Mouse (Mus musculus) lung, postnatal 0 days (tissue): ENCODE measurements around the gene Tmem216.

Experiments
- CTCF ChIP-seq: IDR thresholded peaks from 2 replicates; pipeline ENCODE4 v1.5.1; 2016; ENCODE audit warnings: antibody characterized with exemption, mild to moderate bottlenecking
- EP300 ChIP-seq: IDR thresholded peaks from 2 replicates; pipeline ENCODE4 v1.6.1; 2016; ENCODE audit warnings: antibody characterized with exemption, mild to moderate bottlenecking, control low read depth

DNA sequence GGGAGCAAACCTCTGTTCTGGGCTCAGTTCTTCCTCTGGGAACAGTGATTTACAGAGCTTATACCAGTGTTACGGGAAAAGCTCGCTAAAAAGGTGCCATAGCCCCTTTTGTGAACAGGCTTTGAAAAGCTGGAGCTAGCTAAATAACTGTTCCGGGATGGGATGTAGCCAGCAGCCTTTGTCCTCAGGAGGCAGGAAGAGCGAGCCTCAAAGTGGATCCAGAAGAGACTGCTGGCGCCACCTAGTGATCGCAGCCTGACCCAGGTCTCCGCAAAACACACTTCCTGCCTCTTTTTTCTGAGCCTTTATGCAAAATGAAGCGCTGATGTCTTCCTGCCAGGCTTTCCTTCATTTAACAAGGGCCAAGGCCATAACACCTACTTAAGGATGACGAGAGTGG is 46.7 kb upstream of the Tmem216 start:
- TF ChIP-seq EP300: 0 out of 2 replicates have a peak, but pooled peaks have one; percentile 23
- peak; percentile 91 for TF ChIP-seq CTCF
